Mouse (Mus musculus): ENCODE data around the gene Rasgef1c.

The Rasgef1c gene

GRCm38 (mm10) chr11:49977963-49978568 lies 76.4 kb downstream of the Rasgef1c start:
- no peak for DNase-seq

GRCm38 (mm10) chr11:49978935-49979334 lies 77.3 kb downstream of the Rasgef1c start:
- DNase-seq = no peak

GRCm38 (mm10) chr11:49980681-49981235 lies 79.1 kb downstream of the Rasgef1c start:
- DNase-seq = no peak

- peak; percentile 18 for DNase-seq
Observed at GRCm38 (mm10) chr11:49981321-49981963, 79.8 kb downstream of the Rasgef1c start.

GRCm38 (mm10) chr11:49982094-49982493 lies 80.5 kb downstream of the Rasgef1c start:
- no peak for DNase-seq

GRCm38 (mm10) chr11:49982881-49983280 lies 81.2 kb downstream of the Rasgef1c start:
- no peak for DNase-seq

GRCm38 (mm10) chr11:49983875-49984552 lies 82.4 kb downstream of the Rasgef1c start:
- DNase-seq = no peak

- DNase-seq = no peak
Observed at GRCm38 (mm10) chr11:49985009-49985408, 83.4 kb downstream of the Rasgef1c start.

- peak; percentile 28 for DNase-seq
Observed at GRCm38 (mm10) chr11:49986277-49987036, 84.8 kb downstream of the Rasgef1c start.

GRCm38 (mm10) chr11:49994536-49994935 lies 92.9 kb downstream of the Rasgef1c start:
- DNase-seq = no peak

GRCm38 (mm10) chr11:49996398-49996797 lies 94.8 kb downstream of the Rasgef1c start:
- no peak for DNase-seq

- DNase-seq = no peak
Observed at GRCm38 (mm10) chr11:49997321-49997720, 95.7 kb downstream of the Rasgef1c start.

GRCm38 (mm10) chr11:50002853-50003252 lies 101.2 kb downstream of the Rasgef1c start:
- no peak for DNase-seq

- no peak for DNase-seq
Observed at GRCm38 (mm10) chr11:50007776-50008175, 106.1 kb downstream of the Rasgef1c start.

GRCm38 (mm10) chr11:50008231-50008630 lies 106.6 kb downstream of the Rasgef1c start:
- DNase-seq = no peak

GRCm38 (mm10) chr11:50013016-50013415 lies 111.4 kb downstream of the Rasgef1c start:
- DNase-seq = no peak

GRCm38 (mm10) chr11:50016503-50016902 lies 114.9 kb downstream of the Rasgef1c start:
- DNase-seq = no peak

GRCm38 (mm10) chr11:50017511-50017910 lies 115.9 kb downstream of the Rasgef1c start:
- no peak for DNase-seq

- no peak for DNase-seq
Observed at GRCm38 (mm10) chr11:50018848-50019247, 117.2 kb downstream of the Rasgef1c start.

- DNase-seq = no peak
Observed at GRCm38 (mm10) chr11:50022085-50022484, 120.5 kb downstream of the Rasgef1c start.

- DNase-seq = no peak
Observed at GRCm38 (mm10) chr11:50024445-50024832, 122.8 kb downstream of the Rasgef1c start.

GRCm38 (mm10) chr11:50024833-50025720 lies 123.4 kb downstream of the Rasgef1c start, which contains the start of gene Rnf130:
Gene Rnf130 (plus strand): TSS chr11:50025346.
- peak; percentile 96 for DNase-seq
